Mouse (Mus musculus) lung, postnatal 10 days (tissue): ENCODE results near the gene Olfr1229.

Experiments used
- DNase-seq: peaks from one replicate; pipeline ENCODE4 v3.0.0; 2021

The Olfr1229 gene

GRCm38 (mm10) chr2:89287914-89288313, at the start of gene Olfr1229:
Gene Olfr1229, minus strand, starts transcription at chr2:89288014.
- DNase-seq, result no peak

DNA sequence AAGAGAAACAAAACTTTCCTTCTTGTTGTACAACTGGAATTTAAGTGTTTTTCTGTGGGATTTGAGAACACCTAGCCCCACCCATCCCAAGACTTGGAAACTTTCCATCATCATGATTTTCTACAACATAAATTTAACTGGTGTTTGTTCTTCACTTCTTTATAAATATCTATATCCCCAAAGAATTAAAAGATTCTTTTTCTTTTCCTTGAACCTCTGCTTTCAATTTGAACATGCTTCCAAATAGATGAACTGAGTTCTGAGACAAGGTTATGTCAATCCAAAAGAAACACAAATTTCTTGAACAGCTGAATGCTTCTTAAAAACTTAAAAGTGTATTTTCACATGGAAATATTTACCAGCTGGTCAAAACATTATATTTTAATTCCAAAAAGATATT, 41.8 kb upstream of the Olfr1229 start, which contains the start of gene Olfr1232:
Gene Olfr1232 (minus strand): TSS at position 101 of the 400 bp plus-strand sequence.
- no peak for DNase-seq

DNA sequence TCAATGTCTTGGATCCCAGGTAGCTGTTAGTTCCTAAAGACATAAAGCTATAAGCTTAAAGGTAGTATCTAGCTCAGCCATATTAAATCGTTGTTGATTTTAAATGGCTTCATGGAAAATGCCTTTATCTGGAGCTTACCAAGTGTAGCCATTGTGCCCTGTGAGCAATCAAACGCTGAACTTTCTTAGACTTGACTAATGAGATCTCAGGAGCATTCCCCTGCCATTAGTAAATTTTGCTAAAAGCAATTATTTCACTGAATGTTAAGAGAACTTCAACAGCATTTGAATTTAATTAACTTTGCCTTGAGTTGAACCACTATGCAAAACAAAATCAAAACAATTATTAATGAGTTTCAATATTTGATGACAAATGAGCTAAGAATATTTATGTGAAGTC, 19.2 kb upstream of the Olfr1229 start, which contains the start of gene Olfr1231:
Gene Olfr1231 (minus strand): TSS at position 101 of the 400 bp plus-strand sequence.
- DNase-seq, result no peak

- DNase-seq, result no peak
These were observed 9.4 kb upstream of the Olfr1229 start, which contains the start of gene Olfr1230 for GRCm38 (mm10) chr2:89297168-89297567. Gene Olfr1230, minus strand, starts transcription at chr2:89297268.

- DNase-seq, result no peak
These were observed 33.9 kb downstream of the Olfr1229 start, which contains the start of gene Olfr1228 for GRCm38 (mm10) chr2:89253962-89254361. Gene Olfr1228, minus strand, starts transcription at chr2:89254062.
